Mouse (Mus musculus) neural tube, embryonic 15.5 days (tissue): ENCODE results near the gene Znhit3. TPM values are rescaled to one million over a fixed set of nuclear protein-coding genes. Genes with fewer than 3 reads are reported as not detected.
"Not testable (repeated sequence)": the region's sequence is repeated elsewhere in the genome, so short reads cannot be mapped to it uniquely, and the experiment has no call there.

Source experiments
- ATAC-seq: fragments of 200-750 bp; cut with Nextera tagmentation; 2 replicates; pipeline ENCODE4 v1.8.0; 2017; ENCODE audit warnings: mild to moderate bottlenecking, moderate TSS enrichment, moderate library complexity; ENCODE audit not compliant: low FRiP score
- H3K27ac ChIP-seq: fragments of 300-500 bp; sonication (generic); replicated peaks from 2 replicates; pipeline ENCODE4 v1.5.1; 2015; ENCODE audit warnings: mild to moderate bottlenecking, inconsistent platforms
- H3K27me3 ChIP-seq: fragments of 300-500 bp; sonication (generic); replicated peaks from 2 replicates; pipeline ENCODE4 v1.6.1; 2015; ENCODE audit warnings: inconsistent platforms
- H3K36me3 ChIP-seq: fragments of 300-500 bp; sonication (generic); 2 replicates; pipeline ENCODE4 v1.6.1; 2015; ENCODE audit warnings: inconsistent platforms
- H3K4me1 ChIP-seq: fragments of 300-500 bp; sonication (generic); 2 replicates; pipeline ENCODE4 v1.6.1; 2015; ENCODE audit warnings: inconsistent platforms
- H3K4me2 ChIP-seq: fragments of 300-500 bp; sonication (generic); 2 replicates; pipeline ENCODE4 v1.6.1; 2015; ENCODE audit warnings: inconsistent platforms, mild to moderate bottlenecking, moderate library complexity
- H3K4me3 ChIP-seq: fragments of 300-500 bp; sonication (generic); replicated peaks from 2 replicates; pipeline ENCODE4 v1.5.1; 2015; ENCODE audit warnings: mild to moderate bottlenecking, inconsistent platforms
- H3K9ac ChIP-seq: fragments of 300-500 bp; sonication (generic); replicated peaks from 2 replicates; pipeline ENCODE4 v1.6.1; 2015; ENCODE audit warnings: mild to moderate bottlenecking, inconsistent platforms
- H3K9me3 ChIP-seq: fragments of 300-500 bp; sonication (generic); replicated peaks from 2 replicates; pipeline ENCODE4 v1.6.1; 2016; ENCODE audit warnings: inconsistent platforms
- WGBS: fragments of 180-500 bp; shearing (Covaris S2); methylation state at CpG from one replicate; pipeline ENCODE4 v1.1.7; 2015; ENCODE audit warnings: mixed read lengths; 5-methylcytosine and 5-hydroxymethylcytosine counted together
- polyA plus RNA-seq: library from polyadenylated mRNA; unstranded; fragments of >200 nt; fragmentation: Nextera tagmentation; extraction: Ambion mirVana; gene quantifications from 2 replicates; pipeline ENCODE4 v1.2.1, GENCODE M21; 2015

The Znhit3 gene
- polyA plus RNA-seq, 1 experiment from 2014 or later, result 81.3 TPM

GRCm38 (mm10) chr11:84886767-84887511 lies 29.2 kb downstream of the Znhit3 start:
- no peak overlapping the region for H3K27ac ChIP-seq
- no peak for ATAC-seq
- H3K36me3 ChIP-seq, result peaks cover 61% of the 10 kb centered on the region
- no peaks in the 10 kb centered on the region for H3K27me3 ChIP-seq
- H3K4me1 ChIP-seq, result no peaks in the 10 kb centered on the region
- H3K4me2 ChIP-seq, result no peak overlapping the region
- WGBS, result 93% methylated on average over 11 of the region's 11 CpGs
- H3K9me3 ChIP-seq, result no peaks in the 10 kb centered on the region
- H3K4me3 ChIP-seq, result no peak overlapping the region
- no peak overlapping the region for H3K9ac ChIP-seq

GRCm38 (mm10) chr11:84886236-84886635 lies 29.9 kb downstream of the Znhit3 start:
- H3K4me1 ChIP-seq, result peaks cover 4% of the 10 kb centered on the region
- H3K4me2 ChIP-seq, result no peak overlapping the region
- H3K36me3 ChIP-seq, result peaks cover 54% of the 10 kb centered on the region
- H3K4me3 ChIP-seq, result no peak overlapping the region
- 94% methylated on average over 5 of the region's 5 CpGs for WGBS
- no peaks in the 10 kb centered on the region for H3K9me3 ChIP-seq
- ATAC-seq, result no peak
- no peak overlapping the region for H3K9ac ChIP-seq
- H3K27ac ChIP-seq, result no peak overlapping the region
- H3K27me3 ChIP-seq, result no peaks in the 10 kb centered on the region

DNA sequence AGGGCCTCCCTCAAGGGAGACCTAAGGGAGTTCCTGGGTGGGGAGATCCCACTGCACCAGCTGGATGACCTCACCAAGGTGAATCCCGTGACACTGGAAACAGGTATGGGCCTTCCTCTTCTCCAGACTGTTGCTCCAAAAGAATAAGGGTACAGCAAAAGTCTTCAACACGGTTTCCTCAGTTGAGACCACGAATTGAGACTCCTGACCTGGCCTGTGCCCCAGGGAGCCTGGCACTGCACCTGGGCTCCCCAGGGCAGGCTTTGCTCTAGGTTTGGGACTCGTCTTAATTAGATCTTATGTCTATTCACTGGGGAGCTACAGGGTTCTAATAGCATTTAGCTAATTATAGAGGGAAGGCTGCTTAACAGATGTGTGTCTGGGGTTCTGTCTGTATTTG lies 30.9 kb downstream of the Znhit3 start:
- 87% methylated on average over 4 of the region's 4 CpGs for WGBS
- H3K27me3 ChIP-seq, result no peaks in the 10 kb centered on the region
- H3K4me1 ChIP-seq, result peaks cover 11% of the 10 kb centered on the region
- no peak overlapping the region for H3K4me3 ChIP-seq
- no peak for ATAC-seq
- H3K4me2 ChIP-seq, result no peak overlapping the region
- H3K27ac ChIP-seq, result no peak overlapping the region
- peaks cover 54% of the 10 kb centered on the region for H3K36me3 ChIP-seq
- no peaks in the 10 kb centered on the region for H3K9me3 ChIP-seq
- no peak overlapping the region for H3K9ac ChIP-seq

- Histone ChIP-seq H3K4me1 (peaks cover 19% of the 10 kb centered on the region), H3K4me3 (no peak overlapping the region), H3K27ac (no peak overlapping the region), H3K36me3 (peaks cover 36% of the 10 kb centered on the region), H3K9ac (no peak overlapping the region), H3K4me2 (no peak overlapping the region), H3K27me3 (no peaks in the 10 kb centered on the region), H3K9me3 (no peaks in the 10 kb centered on the region)
- no peak for ATAC-seq
- 95% methylated on average over 7 of the region's 7 CpGs for WGBS
Observed at GRCm38 (mm10) chr11:84882346-84882745, 33.8 kb downstream of the Znhit3 start.

GRCm38 (mm10) chr11:84880971-84881370 lies 35.2 kb downstream of the Znhit3 start:
- peaks cover 24% of the 10 kb centered on the region for H3K36me3 ChIP-seq
- WGBS, result 57% methylated on average over 9 of the region's 9 CpGs

DNA sequence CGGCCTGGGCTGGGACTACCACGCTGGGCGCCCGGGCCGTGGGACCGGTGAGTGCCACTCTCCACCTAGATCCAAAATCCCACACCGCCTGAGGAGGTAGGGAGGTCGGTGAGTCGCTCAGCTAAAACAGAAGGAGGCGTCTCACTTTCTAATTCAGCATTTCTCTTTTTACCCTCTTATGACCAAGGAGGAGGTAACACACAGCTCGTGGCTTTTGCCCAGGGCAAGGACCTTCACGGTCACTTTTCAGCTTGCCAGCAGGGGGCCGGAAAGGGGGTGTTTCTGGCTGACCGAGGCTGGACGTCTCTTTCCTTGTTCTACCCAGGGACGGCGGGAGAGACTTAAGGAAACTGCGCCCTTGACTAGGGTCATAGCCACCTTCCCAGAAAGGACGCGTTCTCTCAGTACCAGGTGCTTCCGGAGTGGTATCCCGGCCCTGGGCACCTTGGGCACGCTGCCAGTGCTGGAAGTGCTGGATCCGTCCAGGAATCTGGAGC lies 35.7 kb downstream of the Znhit3 start:
- under 1% methylated on average over 24 of the region's 24 CpGs for WGBS
- Histone ChIP-seq H3K4me3 (peak overlapping the region; percentile 97), H3K36me3 (peaks cover 22% of the 10 kb centered on the region), H3K9ac (peak overlapping the region; percentile 89), H3K9me3 (no peaks in the 10 kb centered on the region), H3K27me3 (no peaks in the 10 kb centered on the region), H3K4me1 (peaks cover 19% of the 10 kb centered on the region), H3K27ac (peak overlapping the region; percentile 92), H3K4me2 (peak overlapping the region; percentile 95)
- peak; percentile 46 for ATAC-seq

More at GRCm38 (mm10) chr11:84880971-84881370, 35.2 kb downstream of the Znhit3 start:
- Histone ChIP-seq H3K4me3 (peak overlapping the region; percentile 97), H3K9ac (peak overlapping the region; percentile 89), H3K4me1 (peaks cover 19% of the 10 kb centered on the region), H3K27me3 (no peaks in the 10 kb centered on the region), H3K9me3 (no peaks in the 10 kb centered on the region), H3K27ac (peak overlapping the region; percentile 92), H3K4me2 (peak overlapping the region; percentile 95)
- no peak for ATAC-seq

- Histone ChIP-seq H3K4me1 (peaks cover 19% of the 10 kb centered on the region), H3K4me3 (peak within 1 kb of the TSS; percentile 97), H3K27ac (peak within 1 kb of the TSS; percentile 92), H3K36me3 (peaks cover 17% of the 10 kb centered on the region), H3K9ac (peak within 1 kb of the TSS; percentile 89), H3K9me3 (no peaks in the 10 kb centered on the region), H3K27me3 (no peaks in the 10 kb centered on the region), H3K4me2 (peak within 1 kb of the TSS; percentile 95)
- ATAC-seq, result peak; percentile 95
- under 1% methylated on average over 80 of the region's 81 CpGs for WGBS
Observed at GRCm38 (mm10) chr11:84879772-84880464, 36.2 kb downstream of the Znhit3 start, which contains the start of the genes Myo19 and Pigw. TSS of gene Myo19 (plus strand) at chr11:84880148. TSS of gene Pigw (minus strand) at chr11:84880285.

DNA sequence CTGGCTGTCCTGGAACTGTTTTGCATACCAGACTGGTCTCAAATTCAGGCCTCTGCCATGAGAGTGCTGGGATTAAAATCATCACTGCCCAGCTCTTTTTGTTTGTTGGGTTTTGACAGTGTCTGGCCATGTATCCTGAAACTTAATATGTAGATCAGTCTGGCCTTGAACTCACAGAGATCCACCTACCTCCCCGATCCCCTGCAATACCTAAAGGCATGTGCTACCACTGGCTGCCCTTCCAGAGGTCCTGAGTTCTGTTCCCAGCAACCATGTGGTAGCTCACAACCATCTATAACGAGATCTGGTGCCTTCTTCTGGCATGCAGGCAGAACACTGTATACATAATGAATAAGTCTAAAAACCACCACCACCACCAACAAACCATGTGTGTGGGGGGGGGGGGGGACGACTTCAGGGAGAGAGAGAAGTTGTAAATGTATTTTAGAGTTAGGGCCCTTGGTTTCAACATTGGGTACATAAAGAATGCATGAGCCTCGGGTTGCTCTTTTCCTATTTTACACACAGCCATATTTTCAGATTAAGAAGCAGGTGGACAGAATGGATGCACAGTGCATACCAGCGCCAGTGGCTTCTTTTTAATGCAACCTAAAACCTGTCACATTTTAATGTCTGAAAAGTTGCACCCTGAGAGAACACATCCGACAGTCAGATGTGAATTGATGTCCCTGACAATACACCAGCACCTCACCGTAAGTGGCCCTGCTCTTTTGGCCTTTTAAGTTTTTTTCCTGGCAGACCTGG lies 37.0 kb downstream of the Znhit3 start:
- Histone ChIP-seq H3K27me3 (no peaks in the 10 kb centered on the region), H3K4me3 (peak overlapping the region; percentile 97), H3K27ac (peak overlapping the region; percentile 92), H3K4me1 (peaks cover 19% of the 10 kb centered on the region), H3K36me3 (peaks cover 10% of the 10 kb centered on the region), H3K9me3 (no peaks in the 10 kb centered on the region), H3K4me2 (peak overlapping the region; percentile 95), H3K9ac (peak overlapping the region; percentile 89)
- no peak for ATAC-seq
- 22% methylated on average over 7 of the region's 7 CpGs for WGBS

GRCm38 (mm10) chr11:84876020-84876419 lies 40.1 kb downstream of the Znhit3 start:
- not testable (repeated sequence) for ATAC-seq, H3K27ac ChIP-seq
- 88% methylated on average over 1 of the region's 1 CpGs for WGBS

GRCm38 (mm10) chr11:84873042-84873833 lies 42.9 kb downstream of the Znhit3 start:
- 66% methylated on average over 1 of the region's 1 CpGs for WGBS
- Histone ChIP-seq H3K4me3 (no peak overlapping the region), H3K4me1 (peaks cover 10% of the 10 kb centered on the region), H3K9ac (no peak overlapping the region), H3K27me3 (no peaks in the 10 kb centered on the region), H3K36me3 (no peaks in the 10 kb centered on the region), H3K27ac (no peak overlapping the region), H3K4me2 (no peak overlapping the region), H3K9me3 (no peaks in the 10 kb centered on the region)
- no peak for ATAC-seq

More at GRCm38 (mm10) chr11:84876020-84876419, 40.1 kb downstream of the Znhit3 start:
- H3K4me3 ChIP-seq, H3K4me2 ChIP-seq, H3K36me3 ChIP-seq, H3K9me3 ChIP-seq, H3K27me3 ChIP-seq, H3K9ac ChIP-seq: not testable (repeated sequence)
- peaks cover 16% of the 10 kb centered on the region for H3K4me1 ChIP-seq
